Mouse (Mus musculus): Measurements from ENCODE around the gene Kif5a. TPM values are rescaled to one million over a fixed set of nuclear protein-coding genes. Genes with fewer than 3 reads are reported as not detected.

Kif5a gene
- polyA plus RNA-seq, 1 experiment from 2014 or later, result 0.70 TPM

- no peak overlapping the region for H3K27ac ChIP-seq (ENCODE audit: low read length)
- H3K9ac ChIP-seq (ENCODE audit: low read length), result no peak overlapping the region
- H3K27me3 ChIP-seq (ENCODE audit: control insufficient read depth, insufficient read depth, low read length), result peaks cover 30% of the 10 kb centered on the region
- H3K4me1 ChIP-seq (ENCODE audit: control insufficient read depth, insufficient read depth, low read length), result peaks cover 7% of the 10 kb centered on the region
- no peak overlapping the region for H3K4me3 ChIP-seq (ENCODE audit: low read length)
- H3K36me3 ChIP-seq (ENCODE audit: control insufficient read depth, insufficient read depth), result no peaks in the 10 kb centered on the region
- ATAC-seq (replicated peaks; ENCODE audit: extremely low read depth, insufficient read depth, low FRiP score), result no peak
- no peak overlapping the region for H3K4me2 ChIP-seq (ENCODE audit: low read depth, low read length)
- H3K9me3 ChIP-seq (replicated peaks; ENCODE audit: control insufficient read depth, low read length), result no peaks in the 10 kb centered on the region
- WGBS, result 66% methylated on average over 15 of the region's 15 CpGs
Measured at GRCm38 (mm10) chr10:127261706-127262547, 1.2 kb downstream of the Kif5a start.

GRCm38 (mm10) chr10:127258489-127258888 is 4.7 kb downstream of the Kif5a start:
- no peak overlapping the region for H3K9ac ChIP-seq (ENCODE audit: low read length)
- 71% methylated on average over 8 of the region's 8 CpGs for WGBS
- no peak for ATAC-seq (replicated peaks; ENCODE audit: extremely low read depth, insufficient read depth, low FRiP score)
- no peak overlapping the region for H3K27ac ChIP-seq (ENCODE audit: low read length)
- H3K36me3 ChIP-seq (ENCODE audit: control insufficient read depth, insufficient read depth), result no peaks in the 10 kb centered on the region
- H3K4me2 ChIP-seq (ENCODE audit: low read depth, low read length), result no peak overlapping the region
- no peak overlapping the region for H3K4me3 ChIP-seq (ENCODE audit: low read length)
- no peaks in the 10 kb centered on the region for H3K9me3 ChIP-seq (replicated peaks; ENCODE audit: control insufficient read depth, low read length)
- peaks cover 6% of the 10 kb centered on the region for H3K4me1 ChIP-seq (ENCODE audit: control insufficient read depth, insufficient read depth, low read length)
- H3K27me3 ChIP-seq (ENCODE audit: control insufficient read depth, insufficient read depth, low read length), result peaks cover 24% of the 10 kb centered on the region

GRCm38 (mm10) chr10:127257790-127258189 is 5.4 kb downstream of the Kif5a start:
- Histone ChIP-seq H3K4me2 (ENCODE audit: low read depth, low read length) (no peak overlapping the region), H3K4me3 (ENCODE audit: low read length) (no peak overlapping the region), H3K9ac (ENCODE audit: low read length) (no peak overlapping the region), H3K27ac (ENCODE audit: low read length) (no peak overlapping the region), H3K4me1 (ENCODE audit: control insufficient read depth, insufficient read depth, low read length) (peaks cover 4% of the 10 kb centered on the region), H3K36me3 (ENCODE audit: control insufficient read depth, insufficient read depth) (no peaks in the 10 kb centered on the region), H3K27me3 (ENCODE audit: control insufficient read depth, insufficient read depth, low read length) (peaks cover 17% of the 10 kb centered on the region), H3K9me3 (replicated peaks; ENCODE audit: control insufficient read depth, low read length) (no peaks in the 10 kb centered on the region)
- ATAC-seq (replicated peaks; ENCODE audit: extremely low read depth, insufficient read depth, low FRiP score), result no peak
- WGBS, result 72% methylated on average over 6 of the region's 6 CpGs

GRCm38 (mm10) chr10:127255625-127256345 is 7.4 kb downstream of the Kif5a start:
- Histone ChIP-seq H3K4me1 (ENCODE audit: control insufficient read depth, insufficient read depth, low read length) (no peaks in the 10 kb centered on the region), H3K36me3 (ENCODE audit: control insufficient read depth, insufficient read depth) (no peaks in the 10 kb centered on the region), H3K4me3 (ENCODE audit: low read length) (no peak overlapping the region), H3K4me2 (ENCODE audit: low read depth, low read length) (peak overlapping the region; percentile 23; the same call in 1 of the 2 replicates), H3K9ac (ENCODE audit: low read length) (no peak overlapping the region), H3K9me3 (replicated peaks; ENCODE audit: control insufficient read depth, low read length) (no peaks in the 10 kb centered on the region), H3K27me3 (ENCODE audit: control insufficient read depth, insufficient read depth, low read length) (peaks cover under 1% of the 10 kb centered on the region; the same call in 1 of the 2 replicates), H3K27ac (ENCODE audit: low read length) (no peak overlapping the region)
- WGBS, result 20% methylated on average over 14 of the region's 14 CpGs
- ATAC-seq (replicated peaks; ENCODE audit: extremely low read depth, insufficient read depth, low FRiP score), result peak; percentile 91

GRCm38 (mm10) chr10:127250810-127251209 is 12.3 kb downstream of the Kif5a start:
- no peak for ATAC-seq (replicated peaks; ENCODE audit: extremely low read depth, insufficient read depth, low FRiP score)
- Histone ChIP-seq H3K27me3 (ENCODE audit: control insufficient read depth, insufficient read depth, low read length) (no peaks in the 10 kb centered on the region), H3K9me3 (replicated peaks; ENCODE audit: control insufficient read depth, low read length) (no peaks in the 10 kb centered on the region), H3K36me3 (ENCODE audit: control insufficient read depth, insufficient read depth) (no peaks in the 10 kb centered on the region), H3K4me2 (ENCODE audit: low read depth, low read length) (no peak overlapping the region), H3K27ac (ENCODE audit: low read length) (no peak overlapping the region), H3K9ac (ENCODE audit: low read length) (no peak overlapping the region), H3K4me3 (ENCODE audit: low read length) (no peak overlapping the region), H3K4me1 (ENCODE audit: control insufficient read depth, insufficient read depth, low read length) (no peaks in the 10 kb centered on the region)
- 78% methylated on average over 5 of the region's 5 CpGs for WGBS

GRCm38 (mm10) chr10:127238241-127238824 is 24.8 kb downstream of the Kif5a start:
- H3K27me3 ChIP-seq (ENCODE audit: control insufficient read depth, insufficient read depth, low read length), result peaks cover 19% of the 10 kb centered on the region
- no peak overlapping the region for H3K27ac ChIP-seq (ENCODE audit: low read length)
- H3K4me1 ChIP-seq (ENCODE audit: control insufficient read depth, insufficient read depth, low read length), result no peaks in the 10 kb centered on the region
- no peak overlapping the region for H3K4me3 ChIP-seq (ENCODE audit: low read length)
- no peaks in the 10 kb centered on the region for H3K9me3 ChIP-seq (replicated peaks; ENCODE audit: control insufficient read depth, low read length)
- no peak overlapping the region for H3K9ac ChIP-seq (ENCODE audit: low read length)
- WGBS, result 58% methylated on average over 18 of the region's 18 CpGs
- no peak for ATAC-seq (replicated peaks; ENCODE audit: extremely low read depth, insufficient read depth, low FRiP score)
- no peaks in the 10 kb centered on the region for H3K36me3 ChIP-seq (ENCODE audit: control insufficient read depth, insufficient read depth)
- no peak overlapping the region for H3K4me2 ChIP-seq (ENCODE audit: low read depth, low read length)

GRCm38 (mm10) chr10:127236541-127236940 is 26.6 kb downstream of the Kif5a start:
- Histone ChIP-seq H3K36me3 (ENCODE audit: control insufficient read depth, insufficient read depth) (no peaks in the 10 kb centered on the region), H3K9ac (ENCODE audit: low read length) (no peak overlapping the region), H3K9me3 (replicated peaks; ENCODE audit: control insufficient read depth, low read length) (no peaks in the 10 kb centered on the region), H3K4me2 (ENCODE audit: low read depth, low read length) (no peak overlapping the region), H3K27ac (ENCODE audit: low read length) (no peak overlapping the region), H3K4me1 (ENCODE audit: control insufficient read depth, insufficient read depth, low read length) (no peaks in the 10 kb centered on the region), H3K4me3 (ENCODE audit: low read length) (no peak overlapping the region), H3K27me3 (ENCODE audit: control insufficient read depth, insufficient read depth, low read length) (peaks cover 19% of the 10 kb centered on the region)
- no peak for ATAC-seq (replicated peaks; ENCODE audit: extremely low read depth, insufficient read depth, low FRiP score)
- 58% methylated on average over 9 of the region's 9 CpGs for WGBS

GRCm38 (mm10) chr10:127233141-127233540 is 30.0 kb downstream of the Kif5a start:
- H3K36me3 ChIP-seq (ENCODE audit: control insufficient read depth, insufficient read depth), result no peaks in the 10 kb centered on the region
- no peaks in the 10 kb centered on the region for H3K9me3 ChIP-seq (replicated peaks; ENCODE audit: control insufficient read depth, low read length)
- H3K27ac ChIP-seq (ENCODE audit: low read length), result no peak overlapping the region
- no peak overlapping the region for H3K4me3 ChIP-seq (ENCODE audit: low read length)
- no peak overlapping the region for H3K9ac ChIP-seq (ENCODE audit: low read length)
- WGBS, result 70% methylated on average over 9 of the region's 9 CpGs
- no peak for ATAC-seq (replicated peaks; ENCODE audit: extremely low read depth, insufficient read depth, low FRiP score)
- H3K27me3 ChIP-seq (ENCODE audit: control insufficient read depth, insufficient read depth, low read length), result peaks cover 17% of the 10 kb centered on the region
- no peaks in the 10 kb centered on the region for H3K4me1 ChIP-seq (ENCODE audit: control insufficient read depth, insufficient read depth, low read length)
- H3K4me2 ChIP-seq (ENCODE audit: low read depth, low read length), result no peak overlapping the region

- peaks cover 17% of the 10 kb centered on the region for H3K27me3 ChIP-seq (ENCODE audit: control insufficient read depth, insufficient read depth, low read length)
- H3K4me3 ChIP-seq (ENCODE audit: low read length), result no peak overlapping the region
- no peak overlapping the region for H3K27ac ChIP-seq (ENCODE audit: low read length)
- no peaks in the 10 kb centered on the region for H3K9me3 ChIP-seq (replicated peaks; ENCODE audit: control insufficient read depth, low read length)
- no peaks in the 10 kb centered on the region for H3K36me3 ChIP-seq (ENCODE audit: control insufficient read depth, insufficient read depth)
- H3K4me1 ChIP-seq (ENCODE audit: control insufficient read depth, insufficient read depth, low read length), result no peaks in the 10 kb centered on the region
- WGBS, result 80% methylated on average over 14 of the region's 14 CpGs
- no peak overlapping the region for H3K4me2 ChIP-seq (ENCODE audit: low read depth, low read length)
- ATAC-seq (replicated peaks; ENCODE audit: extremely low read depth, insufficient read depth, low FRiP score), result no peak
- no peak overlapping the region for H3K9ac ChIP-seq (ENCODE audit: low read length)
Measured at GRCm38 (mm10) chr10:127231741-127232140, 31.4 kb downstream of the Kif5a start.
